Mouse (Mus musculus) ES-E14 (cell line): ENCODE results near the gene Gsg1l2. TPM values are rescaled to one million over a fixed set of nuclear protein-coding genes. Genes with fewer than 3 reads are reported as not detected.

ENCODE experiments used
- DNase-seq: peaks from one replicate; pipeline ENCODE4 v3.0.0-alpha.2; 2013; ENCODE audit warnings: low read depth, low spot score
- H3K27ac ChIP-seq: 2 replicates; pipeline ENCODE4 v1.5.1; 2012; ENCODE audit warnings: low read depth, mild to moderate bottlenecking, low read length, moderate library complexity, mixed read lengths; ENCODE audit not compliant: poor library complexity, insufficient read depth, severe bottlenecking
- H3K36me3 ChIP-seq: 2 replicates; pipeline ENCODE4 v1.6.1; 2012; ENCODE audit warnings: mild to moderate bottlenecking, low read length, moderate library complexity, mixed read lengths; ENCODE audit not compliant: control insufficient read depth, poor library complexity, insufficient read depth, severe bottlenecking
- H3K4me1 ChIP-seq, 2 experiments: fragments of 150-350 bp in 1 of 2; sonication (generic) in 1 of 2; 2 replicates each; pipeline ENCODE4 v1.6.1; 2012; ENCODE audit warnings: low read length in 2 of 2, mild to moderate bottlenecking in 1 of 2, mixed read lengths in 1 of 2; ENCODE audit not compliant: control insufficient read depth in 2 of 2, insufficient read depth in 2 of 2, poor library complexity in 1 of 2
- H3K4me3 ChIP-seq, 2 experiments: fragments of 150-350 bp in 1 of 2; sonication (generic) in 1 of 2; 2 replicates each; pipeline ENCODE4 v1.5.1; 2012; ENCODE audit warnings: low read length in 2 of 2, low read depth in 1 of 2, mild to moderate bottlenecking in 1 of 2, mixed read lengths in 1 of 2; ENCODE audit not compliant: insufficient read depth in 1 of 2, poor library complexity in 1 of 2, severe bottlenecking in 1 of 2
- H3K9ac ChIP-seq: 2 replicates; pipeline ENCODE4 v1.6.1; 2012; ENCODE audit warnings: low read depth, mild to moderate bottlenecking, low read length, mixed read lengths; ENCODE audit not compliant: poor library complexity, insufficient read depth, severe bottlenecking
- H3K9me3 ChIP-seq: fragments of 150-350 bp; sonication (generic); 2 replicates; pipeline ENCODE4 v1.6.1; 2012; ENCODE audit warnings: low read depth, mild to moderate bottlenecking, low read length; ENCODE audit not compliant: control insufficient read depth, insufficient read depth
- CHD2 ChIP-seq: IDR thresholded peaks from 2 replicates; pipeline ENCODE4 v1.6.1; 2014; ENCODE audit warnings: mild to moderate bottlenecking, low read depth, low read length, inconsistent platforms
- HCFC1 ChIP-seq: IDR thresholded peaks from 2 replicates; pipeline ENCODE4 v1.6.1; 2012; ENCODE audit warnings: low read length, inconsistent platforms, borderline replicate concordance; ENCODE audit not compliant: insufficient read depth
- MAFK ChIP-seq: IDR thresholded peaks from 2 replicates; pipeline ENCODE4 v1.6.1; 2014; ENCODE audit warnings: mild to moderate bottlenecking, low read depth, low read length, inconsistent platforms; ENCODE audit not compliant: insufficient read depth
- ZC3H11A ChIP-seq: IDR thresholded peaks from 2 replicates; pipeline ENCODE4 v1.6.1; 2012; ENCODE audit warnings: low read depth, mild to moderate bottlenecking, inconsistent platforms, low read length, borderline replicate concordance
- ZNF384 ChIP-seq: IDR thresholded peaks from 2 replicates; pipeline ENCODE4 v1.6.1; 2012; ENCODE audit warnings: low read depth, low read length, inconsistent platforms
- in situ Hi-C, 2 experiments: fragments of 600-800 bp; cut with MboI; formaldehyde crosslinking; loops; one replicate each; pipeline ENCODE4 v1.15.1; 2025; ENCODE audit warnings: low sequenced_read_pairs in 2 of 2, inconsistent platforms in 1 of 2; ENCODE audit not compliant: unreplicated experiment in 2 of 2
- total RNA-seq: library from RNA; depleted of rRNA; stranded (reverse); fragments of 300-350 nt; gene quantifications from 2 replicates; pipeline ENCODE4 v1.2.3, GENCODE M21; 2012; rRNA removed

Gsg1l2 gene
- total RNA-seq = not detected in 2 replicates

DNA sequence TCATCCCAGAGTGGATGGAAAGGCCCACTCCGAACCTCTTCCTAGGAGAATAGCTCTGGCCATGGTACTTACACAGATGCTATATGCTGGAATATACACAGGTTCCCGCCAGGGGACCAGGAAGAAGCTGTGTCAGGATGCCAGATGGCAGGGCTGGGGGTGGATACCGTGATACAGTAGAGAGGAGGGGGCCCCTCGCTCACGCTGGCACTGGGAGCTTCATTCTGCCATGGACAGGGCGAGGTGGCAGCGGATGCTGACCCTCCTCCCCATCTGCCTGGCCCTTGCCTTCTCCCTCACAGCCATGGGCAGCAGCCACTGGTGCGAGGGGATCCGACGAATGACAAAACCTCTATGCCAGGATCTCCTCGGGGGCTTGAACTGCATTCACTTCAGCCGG is at the start of gene Gsg1l2:
TSS of gene Gsg1l2 (plus strand) at position 230 of the 400 bp plus-strand sequence.
- Histone ChIP-seq H3K36me3 (no peaks in the 10 kb centered on the region), H3K9ac (no peak within 1 kb of the TSS), H3K27ac (no peak within 1 kb of the TSS), H3K4me3 (no peak within 1 kb of the TSS), H3K4me1 (no peaks in the 10 kb centered on the region), H3K9me3 (no peaks in the 10 kb centered on the region)
- DNase-seq = no peak
- TF ChIP-seq MAFK = no peak
- no peak for TF ChIP-seq ZNF384
- no peak for TF ChIP-seq ZC3H11A
- no peak for TF ChIP-seq HCFC1
- no peak for TF ChIP-seq CHD2
- in situ Hi-C loops = no loop called here

DNA sequence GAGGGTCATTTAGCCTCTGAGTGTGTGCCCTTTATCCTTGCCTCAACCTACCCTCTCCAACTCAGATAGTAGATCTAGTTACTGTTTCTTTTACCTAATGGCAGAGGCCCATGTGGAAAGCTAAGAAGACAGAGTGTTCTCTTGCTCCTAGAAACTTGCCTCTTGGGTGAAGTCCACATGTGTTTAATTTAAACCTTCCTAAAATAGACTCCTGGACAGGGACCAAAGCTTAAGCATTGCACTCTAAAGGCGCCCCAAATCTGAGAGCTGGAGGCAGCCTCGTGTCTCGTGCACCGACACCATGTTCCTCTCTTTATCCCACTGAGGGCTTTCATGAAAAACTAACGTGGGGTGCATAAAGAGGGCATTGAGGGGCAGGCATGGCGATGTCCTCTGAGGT is 47.3 kb upstream of the Gsg1l2 start:
- no peak for DNase-seq
- Histone ChIP-seq H3K36me3 (no peaks in the 10 kb centered on the region), H3K9me3 (no peaks in the 10 kb centered on the region), H3K9ac (no peak overlapping the region), H3K4me1 (no peaks in the 10 kb centered on the region), H3K4me3 (no peak overlapping the region), H3K27ac (no peak overlapping the region)
- in situ Hi-C loops = no loop called here
- TF ChIP-seq CHD2 = no peak

DNA sequence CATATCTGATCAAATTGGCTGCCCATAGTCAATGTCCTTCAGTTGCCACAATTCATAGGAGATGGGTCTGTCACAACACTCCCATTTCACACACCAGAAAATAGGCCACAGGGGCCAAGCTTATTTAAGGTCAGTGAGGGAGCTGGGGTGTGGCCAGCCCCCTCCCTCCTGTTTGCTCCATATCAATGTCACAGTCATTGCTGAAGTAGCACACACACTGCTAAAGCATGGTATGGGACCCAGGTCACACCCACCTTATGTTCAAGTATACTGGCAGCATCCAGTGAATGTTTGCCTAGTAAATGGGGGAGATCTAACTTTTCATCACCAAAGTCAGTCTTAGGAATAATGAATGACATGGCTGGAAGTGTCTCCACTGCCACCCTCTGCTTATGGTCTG is 45.7 kb upstream of the Gsg1l2 start:
- H3K27ac ChIP-seq = no peak overlapping the region
- H3K9me3 ChIP-seq = no peaks in the 10 kb centered on the region
- no peaks in the 10 kb centered on the region for H3K36me3 ChIP-seq
- no peak overlapping the region for H3K4me3 ChIP-seq
- no peak for DNase-seq
- no peaks in the 10 kb centered on the region for H3K4me1 ChIP-seq
- no peak overlapping the region for H3K9ac ChIP-seq
- no peak for TF ChIP-seq MAFK
- no peak for TF ChIP-seq ZC3H11A
- no peak for TF ChIP-seq CHD2
- TF ChIP-seq ZNF384 = no peak
- no peak for TF ChIP-seq HCFC1
- in situ Hi-C loops = no loop called here

DNA sequence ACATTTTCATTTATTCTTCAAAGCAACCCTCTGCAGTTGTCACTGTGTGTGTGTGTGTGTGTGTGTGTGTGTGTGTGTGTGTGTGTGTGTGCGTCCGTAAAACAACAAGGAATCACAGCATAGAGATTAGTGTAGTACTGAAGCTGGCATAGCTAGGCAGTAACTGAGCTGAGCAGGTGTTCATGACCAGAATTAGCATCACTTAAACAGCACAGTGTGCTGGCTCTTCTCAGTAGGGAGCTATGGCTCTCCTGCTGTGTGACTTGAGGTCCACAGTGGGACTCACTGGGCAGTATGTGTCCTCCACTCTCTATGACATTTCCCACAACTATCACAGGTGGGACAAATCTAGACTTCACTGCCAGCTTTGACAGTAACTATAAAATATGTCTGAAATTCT is 43.4 kb upstream of the Gsg1l2 start:
- H3K9me3 ChIP-seq = no peaks in the 10 kb centered on the region
- no peak overlapping the region for H3K4me3 ChIP-seq
- in situ Hi-C loops = no loop called here
- TF ChIP-seq ZC3H11A (no peak), CHD2 (no peak), HCFC1 (no peak), ZNF384 (no peak), MAFK (no peak)
- DNase-seq = no peak
- H3K4me1 ChIP-seq = no peaks in the 10 kb centered on the region
- no peak overlapping the region for H3K27ac ChIP-seq
- no peak overlapping the region for H3K9ac ChIP-seq
- H3K36me3 ChIP-seq = no peaks in the 10 kb centered on the region

DNA sequence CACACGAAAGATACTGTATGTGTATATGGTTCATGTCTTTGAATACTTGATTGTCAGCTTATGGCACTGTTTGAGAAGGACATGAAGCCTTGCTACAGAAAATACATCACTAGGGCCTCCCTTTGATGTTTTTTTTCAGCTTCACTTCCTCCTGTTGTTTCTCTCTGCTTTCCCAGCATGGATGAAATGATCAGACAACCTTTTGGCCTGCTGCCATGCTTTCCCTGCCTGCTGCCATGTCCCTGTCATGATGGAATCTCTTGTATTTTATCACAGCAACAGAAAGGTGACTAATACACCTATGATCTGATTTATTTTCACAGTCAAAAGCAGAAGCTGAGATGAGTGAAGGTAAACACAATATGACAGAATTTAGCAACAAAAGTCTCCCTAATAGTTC is 40.7 kb upstream of the Gsg1l2 start:
- no peak for DNase-seq
- Histone ChIP-seq H3K9ac (no peak overlapping the region), H3K4me1 (no peaks in the 10 kb centered on the region), H3K4me3 (no peak overlapping the region), H3K36me3 (no peaks in the 10 kb centered on the region), H3K9me3 (no peaks in the 10 kb centered on the region), H3K27ac (no peak overlapping the region)
- in situ Hi-C loops = no loop called here
- TF ChIP-seq ZC3H11A (no peak), HCFC1 (no peak), MAFK (no peak), CHD2 (no peak), ZNF384 (no peak)
